Comparison of ENCODE assay signal across 8 mouse cellular contexts in genomic region chr6:36676710-36677691, GRCm38 (mm10).
DNase-seq lines count a peak whose midpoint lies in the region; ATAC-seq lines count a peak whose summit lies in the region.

No protein-coding gene starts in this region.

- H3K4me1 ChIP-seq in forebrain, embryonic 15.5 days = peaks cover 14% of the 10 kb centered on the region
- H3K4me1 ChIP-seq in forebrain, embryonic 10.5 days = peaks cover 17% of the 10 kb centered on the region
- peaks cover 19% of the 10 kb centered on the region for H3K4me1 ChIP-seq in forebrain, embryonic 16.5 days (replicated peaks; ENCODE audit: control insufficient read depth, insufficient read depth, low read length)

- H3K4me2 ChIP-seq in forebrain, embryonic 15.5 days (replicated peaks) = no peak overlapping the region
- no peak overlapping the region for H3K4me2 ChIP-seq in forebrain, embryonic 16.5 days (ENCODE audit: low read length)

- DNase-seq in forebrain, embryonic 10.5 days (ENCODE audit: extremely low spot score, low spot score) = no peak
- peak; percentile 78 for DNase-seq in 3T3-L1 (ENCODE audit: low read depth, low spot score)
- peak; percentile 65 for DNase-seq in kidney, postnatal 14 days
- DNase-seq in thymus, postnatal 14 days = no peak
- no peak for DNase-seq in gastrocnemius, adult 18-20 months (ENCODE audit: low spot score)

- H3K9ac ChIP-seq in forebrain, embryonic 15.5 days (replicated peaks) = no peak overlapping the region
- no peak overlapping the region for H3K9ac ChIP-seq in forebrain, embryonic 16.5 days (replicated peaks; ENCODE audit: low read depth, low read length)

- no peaks in the 10 kb centered on the region for H3K9me3 ChIP-seq in forebrain, embryonic 15.5 days
- no peaks in the 10 kb centered on the region for H3K9me3 ChIP-seq in forebrain, embryonic 10.5 days
- no peaks in the 10 kb centered on the region for H3K9me3 ChIP-seq in forebrain, embryonic 16.5 days (ENCODE audit: control insufficient read depth, low read length)

- peak overlapping the region; percentile 34; the same call in 1 of the 2 replicates for H3K27ac ChIP-seq in forebrain, embryonic 15.5 days (replicated peaks)
- H3K27ac ChIP-seq in forebrain, embryonic 10.5 days = no peak overlapping the region
- no peak overlapping the region for H3K27ac ChIP-seq in forebrain, embryonic 16.5 days (ENCODE audit: low read length)

- no peak overlapping the region for H3K4me3 ChIP-seq in forebrain, embryonic 15.5 days
- H3K4me3 ChIP-seq in forebrain, embryonic 10.5 days = no peak overlapping the region
- no peak overlapping the region for H3K4me3 ChIP-seq in forebrain, embryonic 16.5 days (replicated peaks; ENCODE audit: low read length)

- peak; percentile 62 for ATAC-seq in forebrain, embryonic 15.5 days (replicated peaks)
- peak; percentile 63; the same call in 1 of the 2 replicates for ATAC-seq in forebrain, embryonic 16.5 days
- no peak for ATAC-seq in CD4-positive, CD25-positive, alpha-beta regulatory T cell, adult 4 months

- no peaks in the 10 kb centered on the region for H3K36me3 ChIP-seq in forebrain, embryonic 15.5 days
- no peaks in the 10 kb centered on the region for H3K36me3 ChIP-seq in forebrain, embryonic 10.5 days (replicated peaks)
- H3K36me3 ChIP-seq in forebrain, embryonic 16.5 days (ENCODE audit: control insufficient read depth, insufficient read depth) = no peaks in the 10 kb centered on the region

- WGBS in forebrain, embryonic 15.5 days = 60% methylated on average over 8 of the region's 8 CpGs
- WGBS in forebrain, embryonic 10.5 days = 81% methylated on average over 8 of the region's 8 CpGs
- WGBS in forebrain, embryonic 16.5 days = 63% methylated on average over 8 of the region's 8 CpGs

- no peaks in the 10 kb centered on the region for H3K27me3 ChIP-seq in forebrain, embryonic 15.5 days
- no peaks in the 10 kb centered on the region for H3K27me3 ChIP-seq in forebrain, embryonic 10.5 days (ENCODE audit: poor library complexity, severe bottlenecking)
- no peaks in the 10 kb centered on the region for H3K27me3 ChIP-seq in forebrain, embryonic 16.5 days (replicated peaks; ENCODE audit: control insufficient read depth, insufficient read depth, low read length)

Comparison
In these comparisons a context has a peak if more than half of its experiments do, and no peak if none do; other contexts are left out.
1. DNase-seq: peak in 3T3-L1 (single experiment) and kidney, postnatal 14 days (single experiment); none in forebrain, embryonic 10.5 days (single experiment), thymus, postnatal 14 days (single experiment) and gastrocnemius, adult 18-20 months (single experiment).